Mouse (Mus musculus) left cerebral cortex, postnatal 4 days (tissue): ENCODE measurements around the gene Fjx1. TPM values are rescaled to one million over a fixed set of nuclear protein-coding genes. Genes with fewer than 3 reads are reported as not detected.

Experiments used
- DNase-seq: peaks from one replicate; pipeline ENCODE4 v3.0.0-alpha.2; 2022
- intact Hi-C: fragments of 180-260 bp; cut with DNase I; formaldehyde crosslinking; loops from one replicate; pipeline ENCODE4 v1.15.1; 2025
- total RNA-seq, 2 experiments: library from RNA; stranded (reverse); gene quantifications; 2 replicates each; pipeline ENCODE4 v1.2.3; 2021

Gene Fjx1
- total RNA-seq, 2 experiments from 2014 or later, result 65.1 to 65.3 TPM

DNA sequence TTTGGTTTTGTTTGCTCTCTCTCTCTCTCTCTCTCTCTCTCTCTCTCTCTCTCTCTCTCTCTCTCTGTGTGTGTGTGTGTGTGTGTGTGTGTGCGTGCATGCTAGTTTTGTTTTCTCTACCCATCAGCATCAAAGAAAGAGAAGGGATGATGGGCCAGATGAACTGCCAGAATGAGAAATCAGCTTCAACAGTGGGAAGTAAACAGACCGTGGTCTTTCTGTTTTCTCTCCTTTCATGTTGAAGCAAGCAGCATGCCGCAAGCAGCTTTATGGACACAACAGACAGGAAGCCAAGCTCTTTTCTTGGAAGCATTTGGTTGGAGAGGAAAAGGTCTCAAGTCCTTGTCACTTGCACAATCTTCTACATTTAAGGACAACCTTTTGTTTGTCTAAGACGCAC is 21.2 kb downstream of the Fjx1 start:
- intact Hi-C loops, result no loop called here
- no peak for DNase-seq

- intact Hi-C loops, result no loop called here
- DNase-seq, result no peak
Observed at GRCm38 (mm10) chr2:102427974-102428373, 24.3 kb downstream of the Fjx1 start.

- intact Hi-C loops, result no loop called here
- DNase-seq, result no peak
Observed at GRCm38 (mm10) chr2:102426434-102426833, 25.9 kb downstream of the Fjx1 start.

DNA sequence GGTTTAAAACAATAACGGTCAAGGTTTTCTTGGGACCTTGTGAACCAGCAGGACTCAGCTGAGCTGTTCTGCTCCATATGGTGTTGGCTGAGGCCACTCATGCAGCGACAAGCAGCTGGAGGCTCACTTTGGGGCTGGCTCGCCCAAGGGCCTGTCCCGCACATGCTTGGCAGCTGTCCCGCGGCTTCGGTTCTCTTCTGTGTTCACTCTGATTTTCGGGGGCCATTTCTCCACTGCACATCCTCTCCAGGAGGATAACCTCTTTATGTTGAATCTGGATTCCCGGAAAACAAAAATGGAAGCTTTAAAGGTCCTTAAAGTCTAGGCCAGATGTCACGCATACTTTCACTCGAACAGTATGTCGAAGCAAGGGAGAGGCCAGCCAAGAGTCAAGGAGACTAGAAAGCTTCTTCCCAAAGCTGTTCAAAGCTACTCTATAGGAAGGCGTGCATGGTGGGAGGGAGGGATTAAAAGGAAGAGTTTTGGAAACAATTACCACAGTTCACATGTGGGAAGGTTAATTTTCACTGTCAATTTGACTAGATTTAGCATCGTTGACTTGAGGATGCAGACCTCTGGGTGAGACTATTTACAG is 36.1 kb downstream of the Fjx1 start:
- DNase-seq, result peak; percentile 53
- intact Hi-C loops, result no loop called here

- intact Hi-C loops, result no loop called here
- no peak for DNase-seq
Observed at GRCm38 (mm10) chr2:102412738-102413137, 39.6 kb downstream of the Fjx1 start.

- intact Hi-C loops, result no loop called here
- DNase-seq, result no peak
Observed at GRCm38 (mm10) chr2:102410615-102411014, 41.7 kb downstream of the Fjx1 start.

DNA sequence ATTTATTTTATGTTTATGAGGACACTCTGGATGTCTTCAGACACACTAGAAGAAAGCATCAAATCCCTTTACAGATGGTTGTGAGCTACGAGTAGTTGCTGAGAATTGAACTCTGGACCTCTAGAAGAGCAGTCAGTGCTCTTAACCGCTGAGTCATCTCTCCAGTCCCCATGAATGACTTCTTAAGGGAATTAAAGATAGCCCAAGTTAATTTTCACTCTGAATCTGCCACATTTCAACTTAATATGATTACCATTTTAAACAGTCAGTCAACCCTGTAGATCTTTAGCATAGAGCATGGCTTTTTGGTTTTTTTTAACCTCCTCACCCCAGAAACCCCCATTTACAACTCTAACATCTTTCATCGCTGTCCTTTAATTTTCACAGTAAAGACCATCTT is 42.6 kb downstream of the Fjx1 start:
- DNase-seq, result no peak
- intact Hi-C loops, result no loop called here

DNA sequence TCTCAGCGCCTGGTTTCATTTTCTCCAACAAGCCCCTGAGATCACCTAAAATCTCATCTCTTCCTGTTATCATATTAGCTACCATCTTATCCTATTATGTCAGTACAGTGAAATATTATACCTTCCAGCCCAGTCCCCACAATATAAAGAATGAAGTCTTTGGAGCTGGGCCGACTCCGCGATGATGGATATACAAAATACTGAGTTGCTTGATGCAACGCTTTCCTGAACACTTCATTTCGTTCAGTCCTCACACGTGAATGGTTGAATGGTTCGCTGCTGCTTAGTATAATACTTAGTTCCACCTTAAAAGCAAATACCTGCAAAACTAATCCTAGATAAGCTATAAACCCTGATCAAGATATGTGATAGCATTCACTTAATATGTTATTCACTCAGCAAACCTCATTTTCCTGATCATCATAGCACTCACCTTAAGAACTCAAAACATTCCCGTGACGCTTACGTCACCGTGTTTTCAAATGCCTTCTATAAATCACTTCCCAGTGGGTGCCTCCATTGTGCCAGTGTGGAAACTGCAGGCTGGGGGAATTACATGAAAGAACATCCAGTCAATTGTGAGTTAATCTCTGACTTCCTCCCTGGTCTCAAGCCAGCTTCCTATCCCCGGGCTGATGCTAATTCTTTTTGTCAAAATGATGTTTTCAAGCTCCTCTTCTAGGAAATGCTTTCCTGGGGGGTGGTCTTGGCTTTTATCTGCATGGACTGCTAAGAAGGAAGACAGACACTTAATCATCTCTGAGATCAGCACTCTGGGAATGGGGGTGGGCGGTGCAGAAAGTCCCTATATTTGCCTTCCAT is 44.7 kb downstream of the Fjx1 start, which contains the start of gene Trim44:
Trim44 (minus strand) TSS at position 466 of the 822 bp plus-strand sequence.
- intact Hi-C loops, result no loop called here
- DNase-seq, result peak; percentile 35

DNA sequence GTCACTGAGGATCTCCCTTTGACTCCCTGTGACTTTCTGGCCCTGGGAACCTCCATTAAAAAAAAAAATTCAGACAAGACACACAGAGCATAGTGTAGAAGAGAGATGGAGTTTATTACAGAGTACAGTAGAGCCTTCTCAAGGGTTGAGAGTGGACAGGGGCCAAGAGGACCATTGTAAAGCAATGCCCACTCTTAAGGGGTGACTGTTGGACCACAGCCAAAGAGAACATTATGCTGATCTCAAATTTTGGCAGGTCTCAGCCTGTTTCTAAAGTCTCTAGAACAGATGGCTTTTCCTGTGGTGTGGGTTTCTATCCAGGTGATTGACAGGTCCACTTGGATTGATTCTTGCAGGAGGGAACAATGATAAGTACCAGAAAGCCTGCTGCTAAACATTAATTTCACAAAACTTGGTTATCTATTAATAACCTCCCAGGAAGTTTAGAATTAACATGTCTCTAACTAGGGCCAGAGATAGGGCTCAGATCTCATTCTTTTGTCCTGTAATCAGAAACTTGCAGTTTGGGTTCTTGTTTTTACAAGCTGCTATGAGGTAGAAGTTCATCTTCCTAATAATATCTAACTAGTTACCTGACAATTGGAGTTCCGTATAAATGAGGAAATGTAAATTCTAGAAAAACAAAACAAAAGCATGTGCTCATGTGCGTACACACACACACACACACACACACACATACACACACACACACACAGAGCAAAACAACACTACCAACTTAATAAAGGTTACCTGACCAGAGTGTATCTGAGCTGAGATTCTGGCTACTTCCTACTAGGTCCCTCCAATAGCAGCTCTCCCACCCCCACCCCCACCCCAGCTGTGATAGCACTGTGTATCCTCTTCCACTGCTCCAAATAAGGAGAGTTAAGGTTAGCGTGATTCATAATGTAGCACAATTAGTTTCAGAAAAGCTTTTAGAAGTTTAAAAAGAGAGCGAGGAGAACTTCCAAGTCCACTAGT is 45.7 kb downstream of the Fjx1 start:
- DNase-seq, result peak; percentile 67
- intact Hi-C loops, result no loop called here

DNA sequence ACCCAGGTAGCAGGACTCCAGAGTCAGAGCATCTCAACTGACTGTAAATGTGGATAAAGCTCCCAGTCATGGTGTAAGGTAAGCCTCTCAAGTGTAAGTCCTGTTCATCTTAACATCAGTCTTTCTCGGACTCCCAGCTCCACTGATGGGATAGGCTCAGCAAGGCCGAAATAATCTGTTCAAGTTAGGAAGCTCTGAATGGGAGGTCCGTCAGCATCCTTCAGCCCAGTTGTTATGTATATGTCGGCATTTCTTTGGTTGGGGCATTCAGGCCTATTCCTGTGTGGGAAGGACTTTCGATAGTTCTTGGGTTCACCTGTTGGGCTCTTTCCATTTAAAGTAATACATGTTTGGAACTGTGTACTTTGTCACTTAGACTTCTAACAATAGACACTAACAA is 48.3 kb downstream of the Fjx1 start:
- intact Hi-C loops, result no loop called here
- no peak for DNase-seq

GRCm38 (mm10) chr2:102403306-102403705 is 49.0 kb downstream of the Fjx1 start:
- intact Hi-C loops, result no loop called here
- no peak for DNase-seq

DNA sequence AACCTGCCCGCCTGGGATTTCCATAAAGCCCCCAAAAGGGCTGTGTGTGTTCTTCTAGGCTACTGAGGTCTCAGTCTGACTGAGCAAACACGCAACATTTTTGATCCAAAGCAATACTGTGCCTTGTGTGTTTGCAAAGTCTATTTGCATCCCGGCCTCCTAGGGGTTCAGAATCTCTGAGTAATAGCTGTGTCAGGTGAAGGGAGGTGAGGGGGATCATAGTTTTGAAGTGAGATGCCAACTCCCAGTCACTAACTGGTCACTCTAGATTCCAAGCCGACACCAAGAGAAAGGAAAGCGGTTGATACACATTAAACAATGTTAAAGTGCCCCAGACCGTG is 51.0 kb downstream of the Fjx1 start:
- intact Hi-C loops, result loop anchor here (2.0 kb wide), 1 partner anchor 47 kb away; no protein-coding TSS in a partner anchor
- DNase-seq, result no peak

- intact Hi-C loops, result loop anchor here (2.0 kb wide), 1 partner anchor 48 kb away; no protein-coding TSS in a partner anchor
- peak; percentile 81 for DNase-seq
Observed at GRCm38 (mm10) chr2:102400605-102401351, 51.5 kb downstream of the Fjx1 start.

DNA sequence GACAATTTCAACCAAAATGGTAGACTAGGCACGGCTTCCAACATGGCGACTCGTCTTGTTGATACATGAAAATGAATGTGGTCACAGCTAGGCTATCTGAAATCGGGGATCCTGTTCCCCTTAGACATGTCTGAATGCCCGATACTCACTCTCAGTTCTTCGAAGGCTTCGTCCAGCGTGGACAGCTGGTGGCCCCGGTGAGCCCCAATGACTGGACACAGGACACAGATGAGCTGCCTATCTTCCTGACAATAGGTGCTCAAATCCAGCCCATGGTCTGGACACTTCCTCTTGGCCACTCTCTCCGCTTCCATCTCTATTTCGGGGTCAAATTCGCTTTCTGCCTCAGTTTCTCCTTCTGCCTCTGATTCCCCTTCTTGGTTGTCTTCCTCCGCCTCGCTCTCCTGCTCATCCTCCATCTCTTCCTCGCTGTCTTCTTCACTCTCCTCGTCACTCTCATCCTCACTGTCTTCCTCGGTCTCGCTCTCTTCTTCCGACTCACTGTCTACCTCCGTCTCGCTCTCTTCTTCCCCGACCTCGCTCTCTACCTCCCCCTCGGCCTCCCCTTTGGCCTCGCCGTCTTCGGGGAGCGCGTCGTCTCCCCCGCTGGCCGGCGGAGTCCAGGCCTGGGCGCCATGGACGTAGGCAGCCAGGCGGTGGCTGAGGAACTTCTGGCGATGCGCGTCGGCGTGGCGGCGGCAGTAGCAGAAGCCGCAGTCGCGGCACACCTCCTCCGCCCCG is 52.3 kb downstream of the Fjx1 start:
- intact Hi-C loops, result loop anchor here (2.0 kb wide), 1 partner anchor 49 kb away; no protein-coding TSS in a partner anchor

More for the DNA sequence above, 52.3 kb downstream of the Fjx1 start:
- DNase-seq, result no peak

Other genes starting within 250 kb of the Fjx1 start
- 100 to 1,000 TPM; 166 to 167 TPM for gene Trim44, start 44.7 kb downstream of the Fjx1 start, total RNA-seq
- gene Pamr1, start 97.5 kb upstream of the Fjx1 start, total RNA-seq, result 1 to 10 TPM; 4.5 to 5.8 TPM
- 100 to 1,000 TPM; 197 to 218 TPM for gene Slc1a2, start 206.2 kb upstream of the Fjx1 start, total RNA-seq